Mouse (Mus musculus) CH12.LX (cell line): ENCODE data around the gene Elp4. TPM values are rescaled to one million over a fixed set of nuclear protein-coding genes. Genes with fewer than 3 reads are reported as not detected.
A peak's percentile ranks its signal among the peaks of the same experiment; 100 is the strongest.

Source experiments
- DNase-seq: peaks from one replicate; pipeline ENCODE4 v3.0.0-alpha.2; 2013; ENCODE audit errors: extremely low read depth
- H3K27ac ChIP-seq: 2 replicates; pipeline ENCODE4 v1.5.1; 2012; ENCODE audit warnings: low read depth, mild to moderate bottlenecking, control low read depth, moderate library complexity; ENCODE audit not compliant: insufficient read depth
- H3K27me3 ChIP-seq: replicated peaks from 2 replicates; pipeline ENCODE3; 2012; ENCODE audit warnings: inconsistent platforms
- H3K36me3 ChIP-seq, 2 experiments: replicated peaks in 1 of 2; 2 replicates each; pipeline versions ENCODE3 to v1.6.1; 2012; ENCODE audit warnings: inconsistent platforms in 1 of 2, low read length in 1 of 2, mild to moderate bottlenecking in 1 of 2, mixed read lengths in 1 of 2, moderate library complexity in 1 of 2; ENCODE audit not compliant: control insufficient read depth in 1 of 2, insufficient read depth in 1 of 2
- H3K4me1 ChIP-seq, 2 experiments: 2 replicates each; pipeline ENCODE4 v1.6.1; 2012; ENCODE audit warnings: inconsistent platforms in 1 of 2, moderate library complexity in 1 of 2; ENCODE audit not compliant: insufficient read depth in 2 of 2, control insufficient read depth in 1 of 2
- H3K4me2 ChIP-seq: 2 replicates; pipeline ENCODE4 v1.6.1; 2012; ENCODE audit warnings: low read depth, mild to moderate bottlenecking, control low read depth; ENCODE audit not compliant: poor library complexity, insufficient read depth, severe bottlenecking
- H3K4me3 ChIP-seq, 3 experiments: fragments of 150-350 bp in 1 of 3; sonication (generic) in 1 of 3; replicated peaks in 1 of 3; 2 replicates each; pipeline versions ENCODE3 to v1.5.1; 2011 to 2012; ENCODE audit warnings: low read depth in 2 of 3, low read length in 2 of 3, mild to moderate bottlenecking in 2 of 3, moderate library complexity in 2 of 3, control low read depth in 1 of 3, improper control_type of control experiment in 1 of 3, inconsistent platforms in 1 of 3, mixed read lengths in 1 of 3; ENCODE audit not compliant: poor library complexity in 1 of 3
- H3K79me2 ChIP-seq: replicated peaks from 2 replicates; pipeline ENCODE4 v1.6.1; 2012; ENCODE audit warnings: mild to moderate bottlenecking, moderate library complexity; ENCODE audit not compliant: control insufficient read depth, poor library complexity, insufficient read depth, severe bottlenecking; ENCODE audit errors: extremely low read depth
- H3K9ac ChIP-seq: 2 replicates; pipeline ENCODE4 v1.6.1; 2012; ENCODE audit warnings: low read depth, mild to moderate bottlenecking, control low read depth, moderate library complexity; ENCODE audit not compliant: insufficient read depth
- H3K9me3 ChIP-seq: replicated peaks from 2 replicates; pipeline ENCODE3; 2012; ENCODE audit warnings: low read length, inconsistent platforms, mixed read lengths
- BHLHE40 ChIP-seq: IDR thresholded peaks from 2 replicates; pipeline ENCODE4 v1.6.1; 2011; ENCODE audit warnings: mild to moderate bottlenecking, low read depth, low read length, improper control_type of control experiment
- CHD1 ChIP-seq: IDR thresholded peaks from 2 replicates; pipeline ENCODE4 v1.6.1; 2012; ENCODE audit warnings: low read depth, low read length, improper control_type of control experiment, inconsistent platforms
- CTCF ChIP-seq, 2 experiments: IDR thresholded peaks in 1 of 2; conservative IDR thresholded peaks in 1 of 2; 2 replicates each; pipeline ENCODE4 v1.5.1; 2011 to 2012; ENCODE audit warnings: low read depth in 2 of 2, low read length in 2 of 2, improper control_type of control experiment in 1 of 2, inconsistent platforms in 1 of 2, mild to moderate bottlenecking in 1 of 2, moderate library complexity in 1 of 2
- ELF1 ChIP-seq: IDR thresholded peaks from 2 replicates; pipeline ENCODE4 v1.6.1; 2014; ENCODE audit warnings: low read depth, mild to moderate bottlenecking, inconsistent platforms, low read length, improper control_type of control experiment
- ETS1 ChIP-seq: conservative IDR thresholded peaks from 2 replicates; pipeline ENCODE4 v1.6.1; 2012; ENCODE audit warnings: low read depth, mild to moderate bottlenecking, inconsistent platforms, low read length, improper control_type of control experiment, moderate library complexity
- GABPA ChIP-seq: IDR thresholded peaks from 2 replicates; pipeline ENCODE4 v1.6.1; 2012; ENCODE audit warnings: low read depth, low read length, improper control_type of control experiment, inconsistent platforms; ENCODE audit not compliant: insufficient replicate concordance
- IRF4 ChIP-seq: IDR thresholded peaks from 2 replicates; pipeline ENCODE4 v1.6.1; 2014; ENCODE audit warnings: low read depth, mild to moderate bottlenecking, inconsistent platforms, low read length, improper control_type of control experiment
- JUN ChIP-seq: IDR thresholded peaks from 2 replicates; pipeline ENCODE4 v1.6.1; 2011; ENCODE audit warnings: low read depth, mild to moderate bottlenecking, low read length, improper control_type of control experiment, moderate library complexity; ENCODE audit not compliant: insufficient read depth
- JUND ChIP-seq: conservative IDR thresholded peaks from 2 replicates; pipeline ENCODE4 v1.6.1; 2011; ENCODE audit warnings: low read depth, low read length, improper control_type of control experiment
- KAT2A ChIP-seq: IDR thresholded peaks from 2 replicates; pipeline ENCODE4 v1.6.1; 2012; ENCODE audit warnings: low read length, improper control_type of control experiment, inconsistent platforms; ENCODE audit not compliant: insufficient replicate concordance
- MAZ ChIP-seq: IDR thresholded peaks from 2 replicates; pipeline ENCODE4 v1.6.1; 2012; ENCODE audit warnings: low read depth, mild to moderate bottlenecking, inconsistent platforms, low read length, improper control_type of control experiment, moderate library complexity
- MYC ChIP-seq: IDR thresholded peaks from 2 replicates; pipeline ENCODE4 v1.6.1; 2011; ENCODE audit warnings: low read depth, mild to moderate bottlenecking, improper control_type of control experiment, low read length
- NELFE ChIP-seq: IDR thresholded peaks from 2 replicates; pipeline ENCODE4 v1.6.1; 2011; ENCODE audit warnings: low read depth, low read length, improper control_type of control experiment
- PAX5 ChIP-seq: IDR thresholded peaks from 2 replicates; pipeline ENCODE4 v1.6.1; 2012; ENCODE audit warnings: low read length, inconsistent platforms, mixed read lengths
- RCOR1 ChIP-seq: conservative IDR thresholded peaks from 2 replicates; pipeline ENCODE4 v1.6.1; 2012; ENCODE audit warnings: low read depth, mild to moderate bottlenecking, inconsistent platforms, low read length, improper control_type of control experiment
- SMC3 ChIP-seq: IDR thresholded peaks from 2 replicates; pipeline ENCODE4 v1.6.1; 2011; ENCODE audit warnings: low read depth, low read length, improper control_type of control experiment
- TBP ChIP-seq: conservative IDR thresholded peaks from 2 replicates; pipeline ENCODE4 v1.6.1; 2011; ENCODE audit warnings: low read depth, low read length, improper control_type of control experiment
- USF1 ChIP-seq: IDR thresholded peaks from 2 replicates; pipeline ENCODE4 v1.6.1; 2014; ENCODE audit warnings: low read depth, mild to moderate bottlenecking, inconsistent platforms, low read length, improper control_type of control experiment
- ZC3H11A ChIP-seq: IDR thresholded peaks from 2 replicates; pipeline ENCODE4 v1.6.1; 2012; ENCODE audit warnings: low read depth, mild to moderate bottlenecking, inconsistent platforms, low read length, improper control_type of control experiment
- ZKSCAN1 ChIP-seq: IDR thresholded peaks from 2 replicates; pipeline ENCODE4 v1.6.1; 2012; ENCODE audit warnings: low read depth, inconsistent platforms, low read length, improper control_type of control experiment, borderline replicate concordance
- ZNF384 ChIP-seq: IDR thresholded peaks from 2 replicates; pipeline ENCODE4 v1.6.1; 2012; ENCODE audit warnings: low read depth, low read length, improper control_type of control experiment, inconsistent platforms
- dilution Hi-C: fragments of 300-500 bp; cut with MboI; formaldehyde crosslinking; loops from 2 replicates; pipeline ENCODE4 v1.14.3; 2020; ENCODE audit warnings: low sequenced_read_pairs; ENCODE audit not compliant: extremely low pct_unique_long_range_greater_than_20kb, extremely low pct_ligation_motif_present
- in situ Hi-C: fragments of 300-500 bp; cut with MboI; formaldehyde crosslinking; loops from 3 replicates; pipeline ENCODE4 v1.14.3; 2019; ENCODE audit warnings: low sequenced_read_pairs, low pct_ligation_motif_present, low pct_unique_long_range_greater_than_20kb, mixed read lengths
- polyA plus RNA-seq: library from polyadenylated mRNA; unstranded; fragments of >175 nt; gene quantifications from 2 replicates; pipeline ENCODE4 v1.2.1, GENCODE M21; 2012; ENCODE audit warnings: low read depth; ENCODE audit not compliant: insufficient read length
- total RNA-seq, 2 experiments: library from RNA; depleted of rRNA; stranded (reverse); fragments of 300-350 nt in 1 of 2; fragments of >200 nt in 1 of 2; gene quantifications; 2 replicates each; pipeline ENCODE4 v1.2.3; 2012 to 2014

Elp4 gene
- total and polyA plus RNA-seq, 3 experiments: 11.6 to 31.2 (median 21.3) TPM

- TF ChIP-seq TBP (no peak), MYC (no peak), ZNF384 (peak; percentile 83), ELF1 (peak; percentile 33; the same call in 1 of the 2 replicates), IRF4 (peak; percentile 37; the same call in 1 of the 2 replicates), MAZ (0 out of 2 replicates have a peak, but pooled peaks have one; percentile 52), GABPA (no peak), RCOR1 (no peak)
- TF ChIP-seq, all 38 proteins: peak for 4
- no peaks in the 10 kb centered on the region for H3K4me1 ChIP-seq
- H3K9me3 ChIP-seq: no peaks in the 10 kb centered on the region
- in situ Hi-C loops: no loop called here
- peak overlapping the region; percentile 57 for H3K9ac ChIP-seq
- H3K4me3 ChIP-seq: peak overlapping the region in 2 of 3 experiments; percentile 33 to 37
- no peak overlapping the region for H3K27ac ChIP-seq
- dilution Hi-C loops: no loop called here
- no peaks in the 10 kb centered on the region for H3K79me2 ChIP-seq
- H3K4me2 ChIP-seq: peak overlapping the region; percentile 73
- H3K27me3 ChIP-seq: peaks cover 8% of the 10 kb centered on the region
- no peak for DNase-seq
- H3K36me3 ChIP-seq: no peaks in the 10 kb centered on the region
Observed at GRCm38 (mm10) chr2:105682634-105683351, 221.6 kb downstream of the Elp4 start.

- in situ Hi-C loops: no loop called here
- H3K4me1 ChIP-seq: no peaks in the 10 kb centered on the region
- peak overlapping the region; percentile 57; the same call in 1 of the 2 replicates for H3K9ac ChIP-seq
- H3K36me3 ChIP-seq: no peaks in the 10 kb centered on the region
- DNase-seq: no peak
- no peaks in the 10 kb centered on the region for H3K9me3 ChIP-seq
- dilution Hi-C loops: no loop called here
- no peaks in the 10 kb centered on the region for H3K79me2 ChIP-seq
- peaks cover 15% of the 10 kb centered on the region for H3K27me3 ChIP-seq
- H3K4me3 ChIP-seq: peak overlapping the region in 1 of 3 experiments; percentile 33
- H3K27ac ChIP-seq: no peak overlapping the region
- no peak for TF ChIP-seq RCOR1
- TF ChIP-seq JUN: no peak
- no peak for TF ChIP-seq JUND
- no peak for TF ChIP-seq SMC3
- no peak for TF ChIP-seq ZKSCAN1
- TF ChIP-seq MAZ: no peak
- TF ChIP-seq ZC3H11A: no peak
- no peak for TF ChIP-seq CHD1
- TF ChIP-seq CTCF (conservative IDR thresholded peaks at IDR 0.05 in 1 of 2, IDR thresholded peaks at IDR 0.05 in 1 of 2; ENCODE audit: low read depth in 2 of 2, low read length in 2 of 2): no peak
- no peak for TF ChIP-seq ETS1
- TF ChIP-seq BHLHE40: no peak
- no peak for TF ChIP-seq NELFE
- no peak for TF ChIP-seq TBP
- no peak for TF ChIP-seq USF1
- no peak for TF ChIP-seq PAX5
- TF ChIP-seq KAT2A: no peak
- TF ChIP-seq, all 38 proteins: peak for 0
- H3K4me2 ChIP-seq: peak overlapping the region; percentile 73
Observed at GRCm38 (mm10) chr2:105682011-105682501, 222.3 kb downstream of the Elp4 start.
